Mouse (Mus musculus) thymus, adult 2 months (tissue): ENCODE data around the gene Gpx1. TPM values are rescaled to one million over a fixed set of nuclear protein-coding genes. Genes with fewer than 3 reads are reported as not detected.

ENCODE experiments used
- DNase-seq: peaks from one replicate; pipeline ENCODE4 v3.0.0; 2021
- H3K27ac ChIP-seq: fragments of 200-500 bp; 2 replicates; pipeline ENCODE4 v1.5.1; 2012; ENCODE audit warnings: low read length, control low read depth; ENCODE audit not compliant: control insufficient read depth, insufficient read depth
- H3K27me3 ChIP-seq: fragments of 200-500 bp; 2 replicates; pipeline ENCODE4 v1.6.1; 2012; ENCODE audit warnings: mild to moderate bottlenecking, low read length, moderate library complexity, mixed read lengths; ENCODE audit not compliant: control insufficient read depth, insufficient read depth
- H3K36me3 ChIP-seq: fragments of 200-500 bp; 2 replicates; pipeline ENCODE4 v1.6.1; 2012; ENCODE audit warnings: mild to moderate bottlenecking, low read length, moderate library complexity; ENCODE audit not compliant: control insufficient read depth, insufficient read depth
- H3K4me1 ChIP-seq: fragments of 200-500 bp; replicated peaks from 2 replicates; pipeline ENCODE4 v1.6.1; 2012; ENCODE audit warnings: low read length; ENCODE audit not compliant: control insufficient read depth, insufficient read depth
- H3K4me3 ChIP-seq: fragments of 200-500 bp; 2 replicates; pipeline ENCODE4 v1.5.1; 2012; ENCODE audit warnings: mild to moderate bottlenecking, low read length, control low read depth, moderate library complexity; ENCODE audit not compliant: control insufficient read depth, insufficient read depth
- CTCF ChIP-seq: fragments of 200-500 bp; IDR thresholded peaks from 2 replicates; pipeline ENCODE4 v1.5.1; 2012; ENCODE audit warnings: mild to moderate bottlenecking, control low read depth, low read length, moderate library complexity, borderline replicate concordance; ENCODE audit not compliant: control insufficient read depth, poor library complexity, insufficient read depth; ENCODE audit errors: extremely low read depth
- POLR2A ChIP-seq: fragments of 200-500 bp; IDR thresholded peaks from 2 replicates; pipeline ENCODE4 v1.6.1; 2012; ENCODE audit warnings: mild to moderate bottlenecking, low read length, control low read depth, moderate library complexity; ENCODE audit not compliant: control insufficient read depth, poor library complexity, insufficient read depth; ENCODE audit errors: extremely low read depth
- WGBS: fragments of 180-500 bp; shearing (Covaris S2); methylation state at CpG from one replicate; pipeline ENCODE4 v1.1.7; 2018; 5-methylcytosine and 5-hydroxymethylcytosine counted together
- polyA plus RNA-seq: library from polyadenylated mRNA; depleted of rRNA; stranded (reverse); fragments of >200 nt; gene quantifications from 2 replicates; pipeline ENCODE4 v1.2.3, GENCODE M21; 2012; rRNA removed

Gpx1 gene
- polyA plus RNA-seq, 1 experiment, result 899 TPM

DNA sequence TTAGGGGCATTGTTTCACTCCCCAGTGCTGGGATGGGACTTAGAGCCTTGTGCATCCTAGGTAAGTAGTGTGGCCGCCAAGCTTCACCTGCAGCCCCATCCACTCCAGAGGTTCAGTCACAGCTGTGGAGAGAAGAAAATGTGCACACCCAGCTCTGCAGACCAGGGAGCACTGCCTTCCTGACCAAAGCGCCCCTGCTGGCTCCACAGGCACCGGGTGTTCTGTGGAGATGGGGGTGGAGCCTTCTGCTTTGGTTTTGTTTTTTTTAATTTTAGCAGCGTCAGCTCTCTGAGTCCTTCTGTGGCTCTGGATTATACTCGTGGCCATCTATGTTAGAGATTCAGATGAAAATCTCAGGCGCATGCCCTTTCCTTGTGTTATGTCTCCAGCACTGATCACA is 50.5 kb downstream of the Gpx1 start:
- Histone ChIP-seq H3K27me3 (no peaks in the 10 kb centered on the region), H3K27ac (no peak overlapping the region), H3K4me3 (no peak overlapping the region), H3K4me1 (no peaks in the 10 kb centered on the region), H3K36me3 (peaks cover 68% of the 10 kb centered on the region)
- TF ChIP-seq POLR2A (no peak), CTCF (no peak)
- no peak for DNase-seq
- 78% methylated on average over 6 of the region's 6 CpGs for WGBS

Other genes starting within 250 kb of the Gpx1 start
- 131 and 163 TPM in 2 replicates for gene Apeh, start 244.3 kb upstream of the Gpx1 start, polyA plus RNA-seq
- 2.6 and 4.3 TPM in 2 replicates for gene Bsn, start 148.5 kb upstream of the Gpx1 start, polyA plus RNA-seq
- 25.4 and 27.0 TPM in 2 replicates for gene Dag1, start 74.9 kb upstream of the Gpx1 start, polyA plus RNA-seq
- gene Nicn1, start 48.5 kb upstream of the Gpx1 start, polyA plus RNA-seq, result 9.0 and 9.2 TPM in 2 replicates
- 3.2 and 4.4 TPM in 2 replicates for gene Amt, start 42.0 kb upstream of the Gpx1 start, polyA plus RNA-seq
- 148 and 178 TPM in 2 replicates for gene Rhoa, start 32.8 kb upstream of the Gpx1 start, polyA plus RNA-seq
- 31.1 and 43.4 TPM in 2 replicates for gene Tcta, start 32.7 kb upstream of the Gpx1 start, polyA plus RNA-seq
- gene Usp4, start 8.9 kb downstream of the Gpx1 start, polyA plus RNA-seq, result 100 and 104 TPM in 2 replicates
- gene 1700102P08Rik, start 53.9 kb downstream of the Gpx1 start, polyA plus RNA-seq, result 0.70 and 1.9 TPM in 2 replicates
- gene Ccdc36, start 89.6 kb downstream of the Gpx1 start, polyA plus RNA-seq, result 0.09 and 0.12 TPM in 2 replicates
- gene BC048562, start 97.6 kb downstream of the Gpx1 start, polyA plus RNA-seq, result not detected in 2 replicates
- gene Ccdc71, start 121.6 kb downstream of the Gpx1 start, polyA plus RNA-seq, result 39.6 and 40.2 TPM in 2 replicates
- 16.9 and 21.0 TPM in 2 replicates for gene Klhdc8b, start 122.7 kb downstream of the Gpx1 start, polyA plus RNA-seq
- gene Lamb2, start 140.8 kb downstream of the Gpx1 start, polyA plus RNA-seq, result 16.1 and 33.7 TPM in 2 replicates
- 318 and 335 TPM in 2 replicates for gene Usp19, start 151.7 kb downstream of the Gpx1 start, polyA plus RNA-seq
- 376 and 382 TPM in 2 replicates for gene Qars, start 168.8 kb downstream of the Gpx1 start, polyA plus RNA-seq
- gene Qrich1, start 177.9 kb downstream of the Gpx1 start, polyA plus RNA-seq, result 200 and 225 TPM in 2 replicates
- 160 and 200 TPM in 2 replicates for gene Impdh2, start 221.4 kb downstream of the Gpx1 start, polyA plus RNA-seq
- gene Ndufaf3, start 228.5 kb downstream of the Gpx1 start, polyA plus RNA-seq, result 65.5 and 74.2 TPM in 2 replicates
- gene Dalrd3, start 231.0 kb downstream of the Gpx1 start, polyA plus RNA-seq, result 418 and 504 TPM in 2 replicates
- 106 and 112 TPM in 2 replicates for gene Wdr6, start 239.8 kb downstream of the Gpx1 start, polyA plus RNA-seq